Mouse (Mus musculus): ENCODE results near the gene Por. TPM values are rescaled to one million over a fixed set of nuclear protein-coding genes. Genes with fewer than 3 reads are reported as not detected.

Gene Por
- polyA plus RNA-seq, 1 experiment from 2014 or later, result 47.6 TPM

- WGBS, result 87% methylated on average over 13 of the region's 13 CpGs
- Histone ChIP-seq H3K4me3 (no peak overlapping the region), H3K27ac (replicated peaks) (no peak overlapping the region), H3K4me2 (no peak overlapping the region), H3K9me3 (no peaks in the 10 kb centered on the region), H3K9ac (no peak overlapping the region), H3K4me1 (peaks cover 35% of the 10 kb centered on the region), H3K36me3 (peaks cover 61% of the 10 kb centered on the region), H3K27me3 (replicated peaks) (no peaks in the 10 kb centered on the region)
- ATAC-seq (ENCODE audit: extremely low read depth, insufficient number of reproducible peaks, low FRiP score, low TSS enrichment), result no peak
Measured at GRCm38 (mm10) chr5:135729351-135729750, 59.5 kb downstream of the Por start.

- Histone ChIP-seq H3K27me3 (replicated peaks) (no peaks in the 10 kb centered on the region), H3K4me3 (no peak overlapping the region), H3K9me3 (no peaks in the 10 kb centered on the region), H3K4me2 (no peak overlapping the region), H3K9ac (no peak overlapping the region), H3K27ac (replicated peaks) (no peak overlapping the region), H3K4me1 (peaks cover 26% of the 10 kb centered on the region), H3K36me3 (peaks cover 70% of the 10 kb centered on the region)
- 89% methylated on average over 10 of the region's 10 CpGs for WGBS
- no peak for ATAC-seq (ENCODE audit: extremely low read depth, insufficient number of reproducible peaks, low FRiP score, low TSS enrichment)
Measured at GRCm38 (mm10) chr5:135730278-135730677, 60.4 kb downstream of the Por start.

- H3K27me3 ChIP-seq (replicated peaks), result no peaks in the 10 kb centered on the region
- 87% methylated on average over 10 of the region's 10 CpGs for WGBS
- no peak overlapping the region for H3K4me2 ChIP-seq
- H3K4me1 ChIP-seq, result peaks cover 19% of the 10 kb centered on the region
- no peak overlapping the region for H3K9ac ChIP-seq
- no peak overlapping the region for H3K27ac ChIP-seq (replicated peaks)
- peaks cover 77% of the 10 kb centered on the region for H3K36me3 ChIP-seq
- no peak overlapping the region for H3K4me3 ChIP-seq
- ATAC-seq (ENCODE audit: extremely low read depth, insufficient number of reproducible peaks, low FRiP score, low TSS enrichment), result no peak
- H3K9me3 ChIP-seq, result no peaks in the 10 kb centered on the region
Measured at GRCm38 (mm10) chr5:135730916-135731315, 61.1 kb downstream of the Por start.

- Histone ChIP-seq H3K27ac (replicated peaks) (no peak overlapping the region), H3K9me3 (no peaks in the 10 kb centered on the region), H3K36me3 (peaks cover 81% of the 10 kb centered on the region), H3K4me1 (peaks cover 15% of the 10 kb centered on the region), H3K4me2 (no peak overlapping the region), H3K4me3 (no peak overlapping the region), H3K27me3 (replicated peaks) (no peaks in the 10 kb centered on the region), H3K9ac (no peak overlapping the region)
- ATAC-seq (ENCODE audit: extremely low read depth, insufficient number of reproducible peaks, low FRiP score, low TSS enrichment), result no peak
- 89% methylated on average over 16 of the region's 16 CpGs for WGBS
Measured at GRCm38 (mm10) chr5:135731322-135731721, 61.5 kb downstream of the Por start.

- Histone ChIP-seq H3K4me2 (no peak overlapping the region), H3K9ac (no peak overlapping the region), H3K9me3 (no peaks in the 10 kb centered on the region), H3K4me3 (no peak overlapping the region), H3K36me3 (peaks cover 93% of the 10 kb centered on the region), H3K27me3 (replicated peaks) (no peaks in the 10 kb centered on the region), H3K4me1 (peaks cover 6% of the 10 kb centered on the region; the same call in 1 of the 2 replicates), H3K27ac (replicated peaks) (no peak overlapping the region)
- WGBS, result 83% methylated on average over 4 of the region's 4 CpGs
- no peak for ATAC-seq (ENCODE audit: extremely low read depth, insufficient number of reproducible peaks, low FRiP score, low TSS enrichment)
Measured at GRCm38 (mm10) chr5:135733071-135733470, 63.2 kb downstream of the Por start.

- Histone ChIP-seq H3K4me3 (no peak overlapping the region), H3K36me3 (peaks cover 84% of the 10 kb centered on the region), H3K4me1 (peaks cover 6% of the 10 kb centered on the region; the same call in 1 of the 2 replicates), H3K27ac (replicated peaks) (no peak overlapping the region), H3K4me2 (no peak overlapping the region), H3K27me3 (replicated peaks) (no peaks in the 10 kb centered on the region), H3K9ac (no peak overlapping the region), H3K9me3 (no peaks in the 10 kb centered on the region)
- ATAC-seq (ENCODE audit: extremely low read depth, insufficient number of reproducible peaks, low FRiP score, low TSS enrichment), result no peak
- WGBS, result 87% methylated on average over 42 of the region's 42 CpGs
Measured at GRCm38 (mm10) chr5:135734057-135734680, 64.3 kb downstream of the Por start.

GRCm38 (mm10) chr5:135735741-135736140, 65.9 kb downstream of the Por start:
- Histone ChIP-seq H3K27me3 (replicated peaks) (no peaks in the 10 kb centered on the region), H3K36me3 (peaks cover 80% of the 10 kb centered on the region), H3K9me3 (no peaks in the 10 kb centered on the region), H3K4me3 (no peak overlapping the region), H3K9ac (no peak overlapping the region), H3K4me2 (no peak overlapping the region), H3K27ac (replicated peaks) (no peak overlapping the region), H3K4me1 (peaks cover 6% of the 10 kb centered on the region; the same call in 1 of the 2 replicates)
- ATAC-seq (ENCODE audit: extremely low read depth, insufficient number of reproducible peaks, low FRiP score, low TSS enrichment), result no peak
- WGBS, result 88% methylated on average over 13 of the region's 13 CpGs

GRCm38 (mm10) chr5:135736544-135736943, 66.7 kb downstream of the Por start:
- Histone ChIP-seq H3K4me2 (no peak overlapping the region), H3K4me1 (peaks cover 6% of the 10 kb centered on the region; the same call in 1 of the 2 replicates), H3K9ac (no peak overlapping the region), H3K9me3 (no peaks in the 10 kb centered on the region), H3K27ac (replicated peaks) (no peak overlapping the region), H3K4me3 (no peak overlapping the region), H3K36me3 (peaks cover 80% of the 10 kb centered on the region), H3K27me3 (replicated peaks) (no peaks in the 10 kb centered on the region)
- no peak for ATAC-seq (ENCODE audit: extremely low read depth, insufficient number of reproducible peaks, low FRiP score, low TSS enrichment)
- WGBS, result 91% methylated on average over 16 of the region's 16 CpGs

GRCm38 (mm10) chr5:135737154-135737553, 67.3 kb downstream of the Por start:
- Histone ChIP-seq H3K4me1 (peaks cover 6% of the 10 kb centered on the region; the same call in 1 of the 2 replicates), H3K36me3 (peaks cover 78% of the 10 kb centered on the region), H3K4me2 (no peak overlapping the region), H3K27ac (replicated peaks) (no peak overlapping the region), H3K9ac (no peak overlapping the region), H3K4me3 (no peak overlapping the region), H3K9me3 (no peaks in the 10 kb centered on the region), H3K27me3 (replicated peaks) (no peaks in the 10 kb centered on the region)
- no peak for ATAC-seq (ENCODE audit: extremely low read depth, insufficient number of reproducible peaks, low FRiP score, low TSS enrichment)
- WGBS, result 56% methylated on average over 7 of the region's 7 CpGs

- Histone ChIP-seq H3K27me3 (replicated peaks) (no peaks in the 10 kb centered on the region), H3K9me3 (no peaks in the 10 kb centered on the region), H3K4me1 (peaks cover 12% of the 10 kb centered on the region), H3K36me3 (peaks cover 67% of the 10 kb centered on the region), H3K4me2 (no peak overlapping the region), H3K9ac (no peak overlapping the region), H3K27ac (replicated peaks) (no peak overlapping the region), H3K4me3 (no peak overlapping the region)
- WGBS, result 20% methylated on average over 6 of the region's 6 CpGs
- no peak for ATAC-seq (ENCODE audit: extremely low read depth, insufficient number of reproducible peaks, low FRiP score, low TSS enrichment)
Measured at GRCm38 (mm10) chr5:135738266-135738665, 68.4 kb downstream of the Por start.

GRCm38 (mm10) chr5:135742156-135742555, 72.3 kb downstream of the Por start:
- Histone ChIP-seq H3K36me3 (peaks cover 28% of the 10 kb centered on the region), H3K4me3 (no peak overlapping the region), H3K9me3 (peaks cover 2% of the 10 kb centered on the region; the same call in 1 of the 2 replicates), H3K27me3 (replicated peaks) (no peaks in the 10 kb centered on the region), H3K9ac (no peak overlapping the region), H3K4me2 (no peak overlapping the region), H3K4me1 (peaks cover 18% of the 10 kb centered on the region), H3K27ac (replicated peaks) (no peak overlapping the region)
- no peak for ATAC-seq (ENCODE audit: extremely low read depth, insufficient number of reproducible peaks, low FRiP score, low TSS enrichment)
- WGBS, result 51% methylated on average over 10 of the region's 10 CpGs

Data from heart, embryonic 13.5 days (tissue).